Mouse (Mus musculus) liver, embryonic 13.5 days (tissue): ENCODE data around the gene Clps. TPM values are rescaled to one million over a fixed set of nuclear protein-coding genes. Genes with fewer than 3 reads are reported as not detected.
A peak's percentile ranks its signal among the peaks of the same experiment; 100 is the strongest.

Experiments
- ATAC-seq: fragments of 200-750 bp; cut with Nextera tagmentation; 2 replicates; pipeline ENCODE4 v1.8.0; 2017; ENCODE audit warnings: low read depth, mild to moderate bottlenecking, moderate number of reproducible peaks, moderate library complexity
- DNase-seq: peaks from one replicate; pipeline ENCODE4 v3.0.0; 2022
- H3K27ac ChIP-seq: fragments of 300-500 bp; sonication (generic); 2 replicates; pipeline ENCODE4 v1.5.1; 2015; ENCODE audit warnings: moderate library complexity, mild to moderate bottlenecking, inconsistent platforms
- H3K27me3 ChIP-seq: fragments of 300-500 bp; sonication (generic); 2 replicates; pipeline ENCODE4 v1.6.1; 2015; ENCODE audit warnings: mild to moderate bottlenecking, inconsistent platforms
- H3K36me3 ChIP-seq: fragments of 300-500 bp; sonication (generic); 2 replicates; pipeline ENCODE4 v1.6.1; 2015; ENCODE audit warnings: mild to moderate bottlenecking, inconsistent platforms
- H3K4me1 ChIP-seq: fragments of 300-500 bp; sonication (generic); replicated peaks from 2 replicates; pipeline ENCODE4 v1.6.1; 2015; ENCODE audit warnings: inconsistent platforms
- H3K4me2 ChIP-seq: fragments of 300-500 bp; sonication (generic); 2 replicates; pipeline ENCODE4 v1.6.1; 2015; ENCODE audit warnings: inconsistent platforms, mild to moderate bottlenecking, moderate library complexity
- H3K4me3 ChIP-seq: fragments of 300-500 bp; sonication (generic); replicated peaks from 2 replicates; pipeline ENCODE4 v1.5.1; 2015; ENCODE audit warnings: mild to moderate bottlenecking, inconsistent platforms
- H3K9ac ChIP-seq: fragments of 300-500 bp; sonication (generic); 2 replicates; pipeline ENCODE4 v1.6.1; 2015; ENCODE audit warnings: mild to moderate bottlenecking, inconsistent platforms
- H3K9me3 ChIP-seq: fragments of 300-500 bp; sonication (generic); replicated peaks from 2 replicates; pipeline ENCODE4 v1.6.1; 2016; ENCODE audit warnings: inconsistent platforms
- WGBS: fragments of 180-500 bp; shearing (Covaris S2); methylation state at CpG from one replicate; pipeline ENCODE4 v1.1.7; 2015; ENCODE audit not compliant: insufficient replicate concordance; 5-methylcytosine and 5-hydroxymethylcytosine counted together
- polyA plus RNA-seq: library from polyadenylated mRNA; unstranded; fragments of >200 nt; fragmentation: Nextera tagmentation; extraction: Ambion mirVana; gene quantifications from 2 replicates; pipeline ENCODE4 v1.2.1, GENCODE M21; 2015

Gene Clps
- polyA plus RNA-seq, 1 experiment from 2014 or later, result 3.2 TPM

- DNase-seq (no peak), ATAC-seq (no peak)
- Histone ChIP-seq H3K4me3 (peak within 1 kb of the TSS; percentile 46), H3K36me3 (no peaks in the 10 kb centered on the region), H3K27ac (no peak within 1 kb of the TSS), H3K4me1 (peaks cover 57% of the 10 kb centered on the region), H3K27me3 (peaks cover 68% of the 10 kb centered on the region), H3K9ac (peak within 1 kb of the TSS; percentile 47), H3K9me3 (no peaks in the 10 kb centered on the region), H3K4me2 (peak within 1 kb of the TSS; percentile 66)
- WGBS, result 9% methylated on average over 16 of the region's 16 CpGs
These were observed 43.1 kb downstream of the Clps start, which contains the start of gene Fkbp5 for GRCm38 (mm10) chr17:28517441-28517955. Gene Fkbp5, minus strand, starts transcription at chr17:28517527.

- H3K27me3 ChIP-seq, result peaks cover 67% of the 10 kb centered on the region
- no peak for DNase-seq
These were observed 43.7 kb downstream of the Clps start for GRCm38 (mm10) chr17:28516881-28517280.

GRCm38 (mm10) chr17:28515431-28516341 is 44.9 kb downstream of the Clps start:
- Histone ChIP-seq H3K36me3 (no peaks in the 10 kb centered on the region), H3K4me3 (no peak overlapping the region), H3K9ac (no peak overlapping the region), H3K4me1 (peaks cover 62% of the 10 kb centered on the region), H3K4me2 (no peak overlapping the region), H3K9me3 (no peaks in the 10 kb centered on the region), H3K27ac (no peak overlapping the region), H3K27me3 (peaks cover 62% of the 10 kb centered on the region)
- DNase-seq (no peak), ATAC-seq (no peak; the same call in 1 of the 2 replicates)
- WGBS, result 35% methylated on average over 10 of the region's 10 CpGs

More at GRCm38 (mm10) chr17:28516881-28517280, 43.7 kb downstream of the Clps start:
- Histone ChIP-seq H3K4me1 (peaks cover 57% of the 10 kb centered on the region), H3K4me3 (no peak overlapping the region), H3K4me2 (no peak overlapping the region), H3K27ac (no peak overlapping the region), H3K9me3 (no peaks in the 10 kb centered on the region), H3K9ac (no peak overlapping the region), H3K36me3 (no peaks in the 10 kb centered on the region)
- no peak for ATAC-seq
- 35% methylated on average over 4 of the region's 4 CpGs for WGBS

GRCm38 (mm10) chr17:28514555-28514954 is 46.0 kb downstream of the Clps start:
- no peak overlapping the region for H3K4me3 ChIP-seq
- WGBS, result 43% methylated on average over 5 of the region's 5 CpGs
- no peak overlapping the region for H3K9ac ChIP-seq
- H3K36me3 ChIP-seq, result no peaks in the 10 kb centered on the region
- H3K27me3 ChIP-seq, result peaks cover 70% of the 10 kb centered on the region
- no peaks in the 10 kb centered on the region for H3K9me3 ChIP-seq
- no peak for ATAC-seq
- H3K4me2 ChIP-seq, result no peak overlapping the region
- H3K27ac ChIP-seq, result no peak overlapping the region
- no peak for DNase-seq
- peaks cover 65% of the 10 kb centered on the region for H3K4me1 ChIP-seq

GRCm38 (mm10) chr17:28513844-28514243 is 46.7 kb downstream of the Clps start:
- peaks cover 64% of the 10 kb centered on the region for H3K27me3 ChIP-seq
- no peak for ATAC-seq
- 17% methylated on average over 7 of the region's 7 CpGs for WGBS
- DNase-seq, result no peak
- H3K36me3 ChIP-seq, result no peaks in the 10 kb centered on the region
- H3K9me3 ChIP-seq, result no peaks in the 10 kb centered on the region
- peak overlapping the region; percentile 58 for H3K27ac ChIP-seq
- no peak overlapping the region for H3K4me2 ChIP-seq
- H3K9ac ChIP-seq, result no peak overlapping the region
- H3K4me3 ChIP-seq, result no peak overlapping the region
- peaks cover 61% of the 10 kb centered on the region for H3K4me1 ChIP-seq

GRCm38 (mm10) chr17:28513337-28513736 is 47.2 kb downstream of the Clps start:
- Histone ChIP-seq H3K4me3 (no peak overlapping the region), H3K36me3 (no peaks in the 10 kb centered on the region), H3K9me3 (no peaks in the 10 kb centered on the region), H3K9ac (no peak overlapping the region), H3K4me1 (peaks cover 56% of the 10 kb centered on the region), H3K4me2 (no peak overlapping the region), H3K27me3 (peaks cover 59% of the 10 kb centered on the region), H3K27ac (peak overlapping the region; percentile 58)
- DNase-seq, result no peak
- WGBS, result 40% methylated on average over 1 of the region's 1 CpGs
- no peak for ATAC-seq

- H3K9ac ChIP-seq, result no peak overlapping the region
- DNase-seq (no peak), ATAC-seq (peak; percentile 38; the same call in 1 of the 2 replicates)
- H3K4me3 ChIP-seq, result no peak overlapping the region
- no peaks in the 10 kb centered on the region for H3K36me3 ChIP-seq
- H3K9me3 ChIP-seq, result no peaks in the 10 kb centered on the region
- H3K27me3 ChIP-seq, result peaks cover 52% of the 10 kb centered on the region
- H3K4me1 ChIP-seq, result peaks cover 50% of the 10 kb centered on the region
- peak overlapping the region; percentile 8 for H3K27ac ChIP-seq
- WGBS, result 48% methylated on average over 6 of the region's 6 CpGs
- no peak overlapping the region for H3K4me2 ChIP-seq
These were observed 47.9 kb downstream of the Clps start for GRCm38 (mm10) chr17:28512696-28513095.

- H3K4me1 ChIP-seq, result peaks cover 52% of the 10 kb centered on the region
- no peaks in the 10 kb centered on the region for H3K9me3 ChIP-seq
- peaks cover 44% of the 10 kb centered on the region for H3K27me3 ChIP-seq
- H3K4me2 ChIP-seq, result no peak overlapping the region
- no peak for ATAC-seq
- no peak overlapping the region for H3K27ac ChIP-seq
- WGBS, result 20% methylated on average over 9 of the region's 9 CpGs
- DNase-seq, result no peak
- H3K9ac ChIP-seq, result no peak overlapping the region
- H3K36me3 ChIP-seq, result no peaks in the 10 kb centered on the region
- no peak overlapping the region for H3K4me3 ChIP-seq
These were observed 48.7 kb downstream of the Clps start for GRCm38 (mm10) chr17:28511616-28512541.

GRCm38 (mm10) chr17:28510445-28511342 is 49.9 kb downstream of the Clps start:
- WGBS, result 6% methylated on average over 28 of the region's 28 CpGs
- H3K4me1 ChIP-seq, result peaks cover 47% of the 10 kb centered on the region
- no peak for DNase-seq
- H3K4me2 ChIP-seq, result peak overlapping the region; percentile 41
- no peak overlapping the region for H3K4me3 ChIP-seq
- ATAC-seq, result no peak
- H3K27ac ChIP-seq, result peak overlapping the region; percentile 29; the same call in 1 of the 2 replicates
- H3K27me3 ChIP-seq, result peaks cover 32% of the 10 kb centered on the region
- no peaks in the 10 kb centered on the region for H3K36me3 ChIP-seq
- H3K9ac ChIP-seq, result no peak overlapping the region
- no peaks in the 10 kb centered on the region for H3K9me3 ChIP-seq
